Mouse (Mus musculus) embryonic fibroblast, embryonic 13.5 days (primary cell): ENCODE results near the gene Tha1.

Experiments used
- CTCF ChIP-seq: IDR thresholded peaks from 2 replicates; pipeline ENCODE4 v1.5.1; 2011; ENCODE audit warnings: mild to moderate bottlenecking, control low read depth, low read length, moderate library complexity, borderline replicate concordance; ENCODE audit not compliant: insufficient read depth
- POLR2A ChIP-seq: IDR thresholded peaks from 2 replicates; pipeline ENCODE4 v1.6.1; 2011; ENCODE audit warnings: low read depth, mild to moderate bottlenecking, control low read depth, low read length, moderate library complexity

- no peak for TF ChIP-seq CTCF
- TF ChIP-seq POLR2A, result no peak
Measured at GRCm38 (mm10) chr11:117860601-117861000, 12.7 kb downstream of the Tha1 start, which contains the start of gene Tmem235.
